Mouse (Mus musculus) lung, postnatal 0 days (tissue): Measurements from ENCODE around the gene Trim41. TPM values are rescaled to one million over a fixed set of nuclear protein-coding genes. Genes with fewer than 3 reads are reported as not detected.

Experiments used
- ATAC-seq: fragments of 200-750 bp; cut with Nextera tagmentation; 2 replicates; pipeline ENCODE4 v1.8.0; 2017; ENCODE audit warnings: moderate library complexity
- DNase-seq: peaks from one replicate; pipeline ENCODE4 v3.0.0-alpha.2; 2016; ENCODE audit warnings: low spot score
- H3K27ac ChIP-seq: fragments of 300-500 bp; sonication (generic); 2 replicates; pipeline ENCODE4 v1.5.1; 2014; ENCODE audit warnings: antibody characterized with exemption, mild to moderate bottlenecking, low read length, mixed read lengths
- H3K27me3 ChIP-seq: fragments of 300-500 bp; sonication (generic); replicated peaks from 2 replicates; pipeline ENCODE4 v1.6.1; 2014; ENCODE audit warnings: low read length, mixed read lengths; ENCODE audit not compliant: insufficient read depth
- H3K36me3 ChIP-seq: fragments of 300-500 bp; sonication (generic); 2 replicates; pipeline ENCODE4 v1.6.1; 2014; ENCODE audit warnings: low read length, mixed read lengths; ENCODE audit not compliant: insufficient read depth
- H3K4me1 ChIP-seq: fragments of 300-500 bp; sonication (generic); 2 replicates; pipeline ENCODE4 v1.6.1; 2014; ENCODE audit warnings: antibody characterized with exemption, low read depth, low read length, mixed read lengths; ENCODE audit not compliant: insufficient read depth
- H3K4me2 ChIP-seq: fragments of 300-500 bp; sonication (generic); replicated peaks from 2 replicates; pipeline ENCODE4 v1.6.1; 2014; ENCODE audit warnings: low read depth, mild to moderate bottlenecking, low read length, moderate library complexity, mixed read lengths
- H3K4me3 ChIP-seq: fragments of 300-500 bp; sonication (generic); 2 replicates; pipeline ENCODE4 v1.5.1; 2014; ENCODE audit warnings: low read depth, low read length
- H3K9ac ChIP-seq: fragments of 300-500 bp; sonication (generic); replicated peaks from 2 replicates; pipeline ENCODE4 v1.6.1; 2014; ENCODE audit warnings: low read depth, mild to moderate bottlenecking
- H3K9me3 ChIP-seq: fragments of 300-500 bp; sonication (generic); 2 replicates; pipeline ENCODE4 v1.6.1; 2016; ENCODE audit warnings: low read length, mixed read lengths
- CTCF ChIP-seq: IDR thresholded peaks from 2 replicates; pipeline ENCODE4 v1.5.1; 2016; ENCODE audit warnings: antibody characterized with exemption, mild to moderate bottlenecking
- EP300 ChIP-seq: IDR thresholded peaks from 2 replicates; pipeline ENCODE4 v1.6.1; 2016; ENCODE audit warnings: antibody characterized with exemption, mild to moderate bottlenecking, control low read depth
- WGBS: fragments of 180-500 bp; shearing (Covaris S2); extraction: QIAGEN DNeasy Blood & Tissue Kit; methylation state at CpG from one replicate; pipeline ENCODE4 v1.1.7; 2014; 5-methylcytosine and 5-hydroxymethylcytosine counted together
- polyA plus RNA-seq: library from polyadenylated mRNA; unstranded; fragments of >200 nt; fragmentation: Nextera tagmentation; extraction: Ambion mirVana; gene quantifications from 2 replicates; pipeline ENCODE4 v1.2.1, GENCODE M21; 2015

Trim41 gene
- polyA plus RNA-seq, 1 experiment from 2014 or later = 4.3 TPM

GRCm38 (mm10) chr11:48804922-48805321 is 12.2 kb downstream of the Trim41 start:
- DNase-seq = no peak
- no peak overlapping the region for H3K4me2 ChIP-seq
- no peak overlapping the region for H3K4me3 ChIP-seq
- ATAC-seq = no peak
- TF ChIP-seq CTCF (no peak), EP300 (no peak)
- peaks cover 6% of the 10 kb centered on the region; the same call in 1 of the 2 replicates for H3K4me1 ChIP-seq
- no peak overlapping the region for H3K27ac ChIP-seq
- H3K9me3 ChIP-seq = no peaks in the 10 kb centered on the region
- H3K9ac ChIP-seq = no peak overlapping the region
- H3K27me3 ChIP-seq = no peaks in the 10 kb centered on the region
- 74% methylated on average over 2 of the region's 2 CpGs for WGBS
- H3K36me3 ChIP-seq = peaks cover 52% of the 10 kb centered on the region

- H3K4me3 ChIP-seq = no peak overlapping the region
- 94% methylated on average over 2 of the region's 2 CpGs for WGBS
- no peaks in the 10 kb centered on the region for H3K9me3 ChIP-seq
- ATAC-seq (no peak), DNase-seq (no peak)
- no peaks in the 10 kb centered on the region for H3K27me3 ChIP-seq
- TF ChIP-seq CTCF (no peak), EP300 (no peak)
- no peak overlapping the region for H3K27ac ChIP-seq
- H3K4me1 ChIP-seq = peaks cover 6% of the 10 kb centered on the region; the same call in 1 of the 2 replicates
- H3K9ac ChIP-seq = no peak overlapping the region
- no peak overlapping the region for H3K4me2 ChIP-seq
- peaks cover 52% of the 10 kb centered on the region for H3K36me3 ChIP-seq
Observed at GRCm38 (mm10) chr11:48803988-48804387, 13.2 kb downstream of the Trim41 start.

- H3K4me2 ChIP-seq = peak overlapping the region; percentile 82
- H3K27ac ChIP-seq = no peak overlapping the region
- H3K27me3 ChIP-seq = no peaks in the 10 kb centered on the region
- DNase-seq (no peak), ATAC-seq (no peak)
- 57% methylated on average over 17 of the region's 17 CpGs for WGBS
- H3K9me3 ChIP-seq = no peaks in the 10 kb centered on the region
- peaks cover 42% of the 10 kb centered on the region for H3K36me3 ChIP-seq
- peaks cover 12% of the 10 kb centered on the region; the same call in 1 of the 2 replicates for H3K4me1 ChIP-seq
- H3K4me3 ChIP-seq = 0 out of 2 replicates have a peak overlapping the region, but pooled peaks have one; percentile 14
- no peak for TF ChIP-seq EP300
- TF ChIP-seq CTCF = no peak
- H3K9ac ChIP-seq = peak overlapping the region; percentile 86
Observed at GRCm38 (mm10) chr11:48801831-48802772, 15.1 kb downstream of the Trim41 start.

DNA sequence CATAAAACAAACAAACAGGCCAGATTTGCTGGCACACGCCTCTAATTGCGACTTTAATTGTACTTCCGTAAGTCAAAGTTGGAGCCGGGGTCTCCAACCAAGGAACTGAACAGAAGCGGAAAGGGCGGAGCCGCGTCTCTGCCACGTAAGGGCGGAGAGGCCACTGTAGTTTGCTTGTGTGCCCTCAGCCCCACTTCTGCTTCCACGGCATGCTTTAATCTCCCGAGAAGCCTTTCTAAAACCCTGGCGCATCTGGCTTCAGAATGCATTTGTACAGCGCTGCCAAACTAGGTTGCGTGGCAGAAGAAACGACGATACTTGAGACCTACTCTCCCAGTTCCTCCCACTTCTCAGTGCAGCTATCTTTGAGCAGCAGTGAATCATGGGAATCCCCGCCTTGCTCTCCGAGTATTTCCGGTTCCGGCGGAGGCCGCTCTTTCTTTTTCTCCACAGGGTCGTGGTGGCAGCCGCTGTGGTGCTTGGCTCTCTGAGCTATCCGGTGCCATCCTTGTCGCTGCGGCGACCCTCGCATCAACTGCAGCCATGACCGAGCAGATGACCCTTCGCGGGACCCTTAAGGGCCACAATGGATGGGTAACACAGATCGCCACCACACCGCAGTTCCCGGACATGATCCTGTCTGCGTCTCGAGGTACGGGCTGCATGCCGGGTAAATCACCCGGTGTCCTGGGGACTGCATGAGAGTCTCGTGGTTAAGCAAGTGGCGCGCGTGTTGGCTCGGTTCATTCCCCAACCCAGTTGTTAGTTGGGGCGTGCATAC is 17.0 kb downstream of the Trim41 start, which contains the start of gene Rack1:
Gene Rack1, plus strand, starts transcription at position 412 of the 781 bp plus-strand sequence.
- no peaks in the 10 kb centered on the region for H3K9me3 ChIP-seq
- peaks cover 27% of the 10 kb centered on the region; the same call in 1 of the 2 replicates for H3K36me3 ChIP-seq
- TF ChIP-seq EP300 (peak; percentile 75), CTCF (no peak)
- H3K4me3 ChIP-seq = peak within 1 kb of the TSS; percentile 72
- DNase-seq = peak; percentile 97
- no peaks in the 10 kb centered on the region for H3K27me3 ChIP-seq
- peak within 1 kb of the TSS; percentile 86 for H3K9ac ChIP-seq
- H3K27ac ChIP-seq = peak within 1 kb of the TSS; percentile 91
- H3K4me1 ChIP-seq = peaks cover 12% of the 10 kb centered on the region; the same call in 1 of the 2 replicates
- peak; percentile 93 for ATAC-seq
- WGBS = under 1% methylated on average over 47 of the region's 47 CpGs
- H3K4me2 ChIP-seq = peak within 1 kb of the TSS; percentile 82

DNA sequence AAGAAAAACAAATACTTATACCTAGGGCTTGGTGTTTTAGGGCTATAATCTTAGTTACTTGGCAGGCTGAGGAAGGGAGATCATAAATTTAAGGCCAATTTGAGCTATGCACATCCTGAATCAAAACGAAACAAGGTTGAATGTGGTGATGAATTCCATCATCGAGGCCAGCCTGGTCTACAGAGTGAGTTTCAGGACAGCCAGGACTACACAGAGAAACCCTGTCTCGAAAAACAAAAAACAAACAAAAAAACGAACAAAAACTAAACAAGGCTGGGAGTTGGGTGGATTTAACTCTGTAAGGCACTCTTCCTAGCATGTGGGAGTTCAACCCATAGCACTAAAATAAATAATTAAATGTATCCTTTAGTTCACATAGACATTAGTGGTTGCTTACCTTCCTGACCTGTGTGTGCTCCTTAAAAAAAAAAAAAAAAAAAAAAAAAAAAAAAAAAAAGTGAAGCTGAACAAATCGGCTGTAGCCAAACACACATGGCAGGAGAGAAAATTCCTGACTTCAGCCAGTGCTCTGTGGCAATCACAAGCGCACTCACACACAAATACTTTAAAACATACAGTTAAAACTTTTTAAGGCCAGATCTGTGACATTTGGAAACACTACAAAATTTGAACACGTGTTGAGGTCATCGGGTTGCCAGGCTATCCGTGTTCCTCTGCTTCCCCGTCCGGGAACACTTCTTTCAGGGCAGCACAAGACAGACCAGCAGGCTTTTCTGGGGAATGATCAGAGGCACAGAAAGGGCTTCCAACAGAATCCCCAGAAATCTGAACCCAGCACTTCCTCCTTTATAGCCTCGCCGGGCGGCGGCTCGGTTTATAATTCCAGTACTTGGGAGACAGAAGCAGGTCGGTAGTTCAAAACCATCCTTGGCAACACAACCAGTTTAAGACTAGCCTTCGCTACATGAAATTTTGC is 17.9 kb downstream of the Trim41 start:
- Histone ChIP-seq H3K36me3 (peaks cover 19% of the 10 kb centered on the region; the same call in 1 of the 2 replicates), H3K4me2 (peak overlapping the region; percentile 82), H3K4me1 (peaks cover 12% of the 10 kb centered on the region; the same call in 1 of the 2 replicates), H3K9me3 (no peaks in the 10 kb centered on the region), H3K4me3 (peak overlapping the region; percentile 72), H3K9ac (peak overlapping the region; percentile 86), H3K27ac (peak overlapping the region; percentile 91), H3K27me3 (no peaks in the 10 kb centered on the region)
- ATAC-seq = peak; percentile 23
- 5% methylated on average over 18 of the region's 18 CpGs for WGBS
- no peak for TF ChIP-seq EP300
- TF ChIP-seq CTCF = no peak
- peak; percentile 68 for DNase-seq
